Mouse (Mus musculus): ENCODE measurements around the gene Fth1. TPM values are rescaled to one million over a fixed set of nuclear protein-coding genes. Genes with fewer than 3 reads are reported as not detected.

Fth1 gene
- polyA plus RNA-seq, 1 experiment from 2014 or later = 2,252 TPM

DNA sequence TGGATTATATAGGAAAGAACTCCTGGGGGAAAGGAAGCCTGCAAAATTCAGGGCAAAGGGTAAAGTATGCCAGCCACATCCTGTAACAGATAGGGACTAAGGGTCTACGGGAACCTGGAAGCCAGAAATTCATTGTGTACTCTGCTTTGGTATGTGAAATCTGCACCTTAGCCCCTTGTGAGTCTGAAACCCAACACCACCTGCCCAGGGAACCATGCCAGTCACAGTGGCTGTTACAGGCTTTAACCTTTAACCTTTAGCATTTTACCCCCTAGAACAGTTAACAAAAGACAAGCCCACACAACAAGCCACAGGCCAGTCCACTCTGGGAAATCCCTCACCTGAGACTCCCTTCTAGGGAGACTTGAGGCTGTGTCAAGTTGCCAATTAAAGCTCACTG, 38.6 kb upstream of the Fth1 start:
- 55% methylated on average over 1 of the region's 1 CpGs for WGBS
- Histone ChIP-seq H3K4me1 (ENCODE audit: control insufficient read depth, insufficient read depth, low read length) (peaks cover 5% of the 10 kb centered on the region), H3K27me3 (ENCODE audit: control insufficient read depth, insufficient read depth, low read length) (no peaks in the 10 kb centered on the region), H3K27ac (ENCODE audit: low read length) (no peak overlapping the region), H3K36me3 (ENCODE audit: control insufficient read depth, insufficient read depth) (no peaks in the 10 kb centered on the region), H3K9ac (ENCODE audit: low read length) (no peak overlapping the region), H3K4me2 (ENCODE audit: low read depth, low read length) (no peak overlapping the region), H3K4me3 (ENCODE audit: low read length) (no peak overlapping the region), H3K9me3 (replicated peaks; ENCODE audit: control insufficient read depth, low read length) (no peaks in the 10 kb centered on the region)
- ATAC-seq (replicated peaks; ENCODE audit: extremely low read depth, insufficient read depth, low FRiP score) = no peak

DNA sequence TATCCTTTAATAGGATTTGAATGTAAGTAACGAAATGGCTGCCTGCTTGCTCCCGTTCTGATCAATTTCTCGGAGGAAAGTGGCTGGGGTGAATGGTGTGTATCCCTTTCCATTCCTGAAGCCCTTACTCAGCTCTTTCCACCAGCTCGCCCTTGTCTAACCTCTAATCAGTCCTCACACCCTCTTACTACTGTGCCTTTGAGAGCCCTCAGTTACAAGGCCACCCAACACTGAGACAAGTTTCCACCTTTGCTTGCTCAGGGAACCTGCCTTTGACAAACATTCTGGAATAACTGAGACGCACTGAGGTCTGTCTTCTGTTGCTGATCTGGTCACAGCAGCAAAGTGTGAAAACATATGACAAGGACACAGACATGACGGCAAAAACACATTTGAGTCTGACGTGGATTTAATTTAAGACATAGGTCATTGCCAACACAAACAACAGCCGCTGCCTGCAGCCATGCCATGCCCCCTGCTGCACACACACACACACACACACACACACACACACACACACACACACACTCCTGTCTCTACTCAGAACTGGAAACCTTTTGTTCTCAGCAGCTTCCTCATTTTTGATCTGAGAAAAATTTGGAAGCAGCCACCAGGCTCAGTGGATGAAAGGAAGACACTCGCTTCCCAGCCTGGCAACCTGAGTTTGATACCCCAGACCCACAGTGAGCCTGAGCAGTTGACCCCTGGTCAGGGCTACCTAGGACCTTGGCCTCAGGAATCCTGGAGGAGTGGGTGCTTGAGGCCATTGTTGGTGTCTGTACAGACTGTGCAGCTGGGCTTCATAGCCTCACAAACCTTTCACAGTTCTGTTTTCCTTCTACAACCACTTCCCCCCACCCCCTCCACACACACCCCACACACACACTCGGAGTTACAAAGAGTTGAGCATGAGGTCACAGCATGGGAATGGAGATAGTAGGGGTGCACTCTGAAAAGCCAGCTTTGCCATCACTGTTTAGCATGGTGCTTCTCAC, 37.6 kb upstream of the Fth1 start:
- Histone ChIP-seq H3K9ac (ENCODE audit: low read length) (no peak overlapping the region; the same call in 1 of the 2 replicates), H3K4me2 (ENCODE audit: low read depth, low read length) (no peak overlapping the region), H3K4me3 (ENCODE audit: low read length) (no peak overlapping the region), H3K9me3 (replicated peaks; ENCODE audit: control insufficient read depth, low read length) (no peaks in the 10 kb centered on the region), H3K27ac (ENCODE audit: low read length) (peak overlapping the region; percentile 60), H3K4me1 (ENCODE audit: control insufficient read depth, insufficient read depth, low read length) (peaks cover 5% of the 10 kb centered on the region), H3K27me3 (ENCODE audit: control insufficient read depth, insufficient read depth, low read length) (no peaks in the 10 kb centered on the region), H3K36me3 (ENCODE audit: control insufficient read depth, insufficient read depth) (no peaks in the 10 kb centered on the region)
- ATAC-seq (replicated peaks; ENCODE audit: extremely low read depth, insufficient read depth, low FRiP score) = no peak
- 32% methylated on average over 10 of the region's 10 CpGs for WGBS

DNA sequence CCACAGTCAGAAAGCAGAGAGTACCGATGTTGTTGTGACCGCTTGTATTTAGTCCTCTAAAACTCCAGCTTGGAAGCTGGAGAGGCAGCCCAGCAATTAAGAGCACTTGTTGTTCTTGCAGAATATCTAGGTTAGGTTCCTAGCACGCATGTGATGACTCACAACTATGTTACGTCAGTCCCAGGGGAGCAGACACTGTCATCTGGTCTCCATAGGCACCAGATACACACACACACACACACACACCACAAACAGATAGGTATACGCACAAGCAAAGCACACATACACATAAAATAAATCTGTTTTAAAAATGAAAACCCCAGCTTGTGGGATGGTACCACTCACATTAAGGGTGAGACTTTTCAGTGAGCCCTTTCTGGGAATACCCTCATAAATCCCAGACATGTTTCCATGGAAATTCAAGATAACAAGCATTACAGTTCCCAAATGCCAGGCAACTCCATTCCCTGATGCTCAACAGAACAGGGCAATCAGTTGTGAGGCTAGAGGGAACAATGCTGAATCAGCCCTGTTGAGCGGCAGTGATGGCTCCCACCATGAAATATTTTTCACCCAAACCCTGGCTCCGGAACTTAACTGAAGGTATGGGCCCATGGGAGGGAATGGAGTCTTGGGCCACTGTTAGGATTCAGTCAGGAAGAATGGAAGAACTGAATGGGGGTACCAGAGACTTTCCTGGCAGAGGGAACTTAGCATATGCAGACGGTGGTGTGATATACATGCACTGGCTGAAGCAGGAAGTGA, 34.4 kb upstream of the Fth1 start:
- H3K9me3 ChIP-seq (replicated peaks; ENCODE audit: control insufficient read depth, low read length) = peaks cover 5% of the 10 kb centered on the region
- H3K4me1 ChIP-seq (ENCODE audit: control insufficient read depth, insufficient read depth, low read length) = peaks cover 5% of the 10 kb centered on the region
- no peak overlapping the region for H3K27ac ChIP-seq (ENCODE audit: low read length)
- no peak overlapping the region for H3K9ac ChIP-seq (ENCODE audit: low read length)
- H3K4me3 ChIP-seq (ENCODE audit: low read length) = no peak overlapping the region
- H3K27me3 ChIP-seq (ENCODE audit: control insufficient read depth, insufficient read depth, low read length) = no peaks in the 10 kb centered on the region
- no peak overlapping the region for H3K4me2 ChIP-seq (ENCODE audit: low read depth, low read length)
- no peak for ATAC-seq (replicated peaks; ENCODE audit: extremely low read depth, insufficient read depth, low FRiP score)
- no peaks in the 10 kb centered on the region for H3K36me3 ChIP-seq (ENCODE audit: control insufficient read depth, insufficient read depth)
- WGBS = 69% methylated on average over 8 of the region's 8 CpGs

DNA sequence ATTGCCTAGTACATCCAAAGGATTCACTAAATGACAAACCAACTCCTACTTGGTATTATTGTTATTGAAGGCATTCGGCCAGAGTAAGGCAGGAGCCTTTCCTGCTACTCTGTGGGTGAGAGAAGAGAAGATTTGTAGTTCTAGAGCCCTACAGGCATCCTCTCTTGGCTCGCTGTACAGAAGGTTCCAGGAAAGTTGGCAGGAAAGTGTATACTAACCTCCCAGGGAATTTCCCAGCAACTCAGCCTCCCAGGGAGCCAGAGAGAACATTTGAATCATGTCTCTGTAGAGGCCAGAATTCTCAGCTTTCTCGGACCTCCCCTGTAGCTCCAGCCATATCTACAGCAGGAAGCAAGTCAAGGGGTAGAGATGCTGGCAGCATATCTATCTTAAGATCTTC, 33.4 kb upstream of the Fth1 start:
- Histone ChIP-seq H3K36me3 (ENCODE audit: control insufficient read depth, insufficient read depth) (no peaks in the 10 kb centered on the region), H3K4me3 (ENCODE audit: low read length) (no peak overlapping the region), H3K4me2 (ENCODE audit: low read depth, low read length) (no peak overlapping the region), H3K27ac (ENCODE audit: low read length) (0 out of 2 replicates have a peak overlapping the region, but pooled peaks have one; percentile 32), H3K9me3 (replicated peaks; ENCODE audit: control insufficient read depth, low read length) (peaks cover 5% of the 10 kb centered on the region), H3K4me1 (ENCODE audit: control insufficient read depth, insufficient read depth, low read length) (peaks cover 5% of the 10 kb centered on the region), H3K9ac (ENCODE audit: low read length) (no peak overlapping the region), H3K27me3 (ENCODE audit: control insufficient read depth, insufficient read depth, low read length) (no peaks in the 10 kb centered on the region)
- 0 out of 2 replicates have a peak, but pooled peaks have one; percentile 14 for ATAC-seq (replicated peaks; ENCODE audit: extremely low read depth, insufficient read depth, low FRiP score)
- WGBS = 52% methylated on average over 3 of the region's 3 CpGs

DNA sequence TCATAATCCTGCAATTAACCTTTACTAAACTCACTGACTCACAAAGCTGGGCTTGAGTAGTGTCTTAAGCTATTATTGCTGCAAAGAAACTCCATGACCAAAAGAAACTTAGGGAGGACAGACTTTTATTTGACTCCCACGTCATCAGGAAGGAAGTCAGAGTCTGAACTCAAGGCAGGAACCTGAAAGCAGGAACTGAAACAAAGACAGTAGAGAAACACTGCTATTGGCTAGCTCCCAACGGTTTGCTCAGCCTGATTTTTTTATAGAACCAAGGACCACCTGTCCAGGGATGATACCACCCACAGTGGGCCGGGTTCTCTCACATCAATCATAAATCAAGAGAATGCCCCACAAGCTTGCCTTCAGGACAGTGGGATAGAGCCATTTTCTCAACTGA, 28.0 kb upstream of the Fth1 start:
- H3K9ac ChIP-seq (ENCODE audit: low read length) = no peak overlapping the region
- ATAC-seq (replicated peaks; ENCODE audit: extremely low read depth, insufficient read depth, low FRiP score) = no peak
- H3K4me2 ChIP-seq (ENCODE audit: low read depth, low read length) = no peak overlapping the region
- whole genome bisulfite sequencing = 56% methylated on average over 3 of the region's 3 CpGs
- no peak overlapping the region for H3K4me3 ChIP-seq (ENCODE audit: low read length)
- H3K4me1 ChIP-seq (ENCODE audit: control insufficient read depth, insufficient read depth, low read length) = peaks cover 15% of the 10 kb centered on the region
- H3K36me3 ChIP-seq (ENCODE audit: control insufficient read depth, insufficient read depth) = no peaks in the 10 kb centered on the region
- no peaks in the 10 kb centered on the region for H3K27me3 ChIP-seq (ENCODE audit: control insufficient read depth, insufficient read depth, low read length)
- H3K9me3 ChIP-seq (replicated peaks; ENCODE audit: control insufficient read depth, low read length) = peaks cover 8% of the 10 kb centered on the region
- no peak overlapping the region for H3K27ac ChIP-seq (ENCODE audit: low read length)

DNA sequence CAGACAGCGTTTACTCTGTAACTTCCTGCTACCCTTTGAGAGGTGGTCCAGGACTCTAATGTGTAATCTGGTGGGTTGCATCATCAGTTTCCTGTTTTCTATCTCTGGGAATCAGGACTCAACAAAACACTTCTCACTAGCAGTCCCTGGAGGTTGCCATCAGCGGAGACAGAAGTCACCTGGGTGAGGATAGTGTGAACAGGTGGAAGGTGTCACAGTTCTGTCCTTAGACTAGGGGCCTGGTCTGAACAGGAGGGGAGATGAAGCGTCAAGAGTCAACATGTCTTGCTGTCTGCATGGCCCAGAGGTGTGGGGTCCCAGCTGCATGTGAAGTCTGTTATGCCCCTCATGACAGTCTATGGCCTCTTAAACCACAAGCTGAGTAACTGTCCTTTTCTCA, 27.5 kb upstream of the Fth1 start:
- 81% methylated on average over 3 of the region's 3 CpGs for WGBS
- Histone ChIP-seq H3K9me3 (replicated peaks; ENCODE audit: control insufficient read depth, low read length) (peaks cover 8% of the 10 kb centered on the region), H3K27me3 (ENCODE audit: control insufficient read depth, insufficient read depth, low read length) (no peaks in the 10 kb centered on the region), H3K36me3 (ENCODE audit: control insufficient read depth, insufficient read depth) (no peaks in the 10 kb centered on the region), H3K4me2 (ENCODE audit: low read depth, low read length) (no peak overlapping the region), H3K4me1 (ENCODE audit: control insufficient read depth, insufficient read depth, low read length) (peaks cover 15% of the 10 kb centered on the region), H3K27ac (ENCODE audit: low read length) (no peak overlapping the region), H3K4me3 (ENCODE audit: low read length) (no peak overlapping the region), H3K9ac (ENCODE audit: low read length) (no peak overlapping the region)
- ATAC-seq (replicated peaks; ENCODE audit: extremely low read depth, insufficient read depth, low FRiP score) = no peak

DNA sequence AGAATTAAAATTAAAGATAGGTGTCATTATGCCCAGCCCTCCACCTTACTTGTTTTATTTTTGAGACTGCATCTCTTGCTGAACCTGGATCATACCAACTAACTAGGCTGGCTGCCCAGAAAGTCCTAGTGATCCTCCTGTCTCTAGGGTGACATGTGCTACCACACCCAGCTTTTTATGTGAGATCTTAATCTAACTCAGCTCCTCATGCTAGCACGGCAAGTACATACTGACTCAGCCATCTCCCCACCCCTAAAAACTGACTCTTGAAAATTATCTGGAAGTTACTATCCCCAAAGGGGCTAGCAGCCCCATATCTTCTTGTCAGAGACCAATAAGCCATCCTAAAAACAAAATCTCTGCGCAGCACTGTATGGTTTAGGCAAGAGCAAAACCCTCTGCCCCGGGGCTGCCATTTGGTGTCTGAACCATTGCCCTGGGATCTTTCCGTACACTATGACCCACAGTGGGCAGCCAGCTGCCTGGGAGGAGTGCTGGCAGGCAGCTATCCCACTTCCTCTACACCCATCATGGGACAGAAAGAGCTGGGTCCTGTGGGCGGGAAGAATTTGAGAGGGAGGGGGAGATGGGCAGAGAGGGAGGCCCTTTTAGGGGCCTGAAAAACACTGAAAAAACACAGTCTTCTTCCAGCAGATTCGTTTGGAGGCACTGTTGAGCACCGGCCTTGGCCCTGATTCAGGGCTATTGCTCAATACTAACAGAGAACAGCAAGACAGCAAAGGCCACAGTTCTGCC, 26.2 kb upstream of the Fth1 start:
- H3K4me3 ChIP-seq (ENCODE audit: low read length) = no peak overlapping the region
- WGBS = 24% methylated on average over 7 of the region's 7 CpGs
- no peaks in the 10 kb centered on the region for H3K27me3 ChIP-seq (ENCODE audit: control insufficient read depth, insufficient read depth, low read length)
- peak overlapping the region; percentile 3; the same call in 1 of the 2 replicates for H3K4me2 ChIP-seq (ENCODE audit: low read depth, low read length)
- H3K4me1 ChIP-seq (ENCODE audit: control insufficient read depth, insufficient read depth, low read length) = peaks cover 15% of the 10 kb centered on the region
- H3K36me3 ChIP-seq (ENCODE audit: control insufficient read depth, insufficient read depth) = no peaks in the 10 kb centered on the region
- peak overlapping the region; percentile 10 for H3K9ac ChIP-seq (ENCODE audit: low read length)
- H3K27ac ChIP-seq (ENCODE audit: low read length) = peak overlapping the region; percentile 79
- peaks cover 8% of the 10 kb centered on the region for H3K9me3 ChIP-seq (replicated peaks; ENCODE audit: control insufficient read depth, low read length)
- peak; percentile 87 for ATAC-seq (replicated peaks; ENCODE audit: extremely low read depth, insufficient read depth, low FRiP score)

DNA sequence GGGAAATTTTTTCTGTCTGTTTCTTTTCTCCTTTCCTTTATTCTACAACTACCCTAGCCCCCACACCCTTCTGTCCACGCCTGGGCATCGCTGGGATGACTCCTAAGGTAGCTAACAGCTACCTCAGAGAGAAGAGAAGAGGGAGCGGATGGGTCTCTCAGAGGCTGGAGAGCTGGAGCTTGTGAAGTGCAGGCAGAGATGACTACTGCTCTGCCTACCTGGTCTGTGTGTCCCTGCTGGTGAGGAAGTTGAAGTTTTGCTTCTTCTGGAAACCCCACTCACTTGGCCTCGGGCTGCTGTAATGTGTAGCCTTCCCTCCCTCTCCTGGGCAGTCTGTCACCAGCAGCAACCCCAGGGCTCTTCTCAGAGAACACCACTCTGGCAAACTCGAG, 25.6 kb upstream of the Fth1 start:
- Histone ChIP-seq H3K9me3 (replicated peaks; ENCODE audit: control insufficient read depth, low read length) (peaks cover 6% of the 10 kb centered on the region), H3K4me3 (ENCODE audit: low read length) (no peak overlapping the region), H3K27me3 (ENCODE audit: control insufficient read depth, insufficient read depth, low read length) (no peaks in the 10 kb centered on the region), H3K4me2 (ENCODE audit: low read depth, low read length) (peak overlapping the region; percentile 5; the same call in 1 of the 2 replicates), H3K9ac (ENCODE audit: low read length) (peak overlapping the region; percentile 27; the same call in 1 of the 2 replicates), H3K36me3 (ENCODE audit: control insufficient read depth, insufficient read depth) (no peaks in the 10 kb centered on the region), H3K27ac (ENCODE audit: low read length) (peak overlapping the region; percentile 79), H3K4me1 (ENCODE audit: control insufficient read depth, insufficient read depth, low read length) (peaks cover 15% of the 10 kb centered on the region)
- ATAC-seq (replicated peaks; ENCODE audit: extremely low read depth, insufficient read depth, low FRiP score) = peak; percentile 33; the same call in 1 of the 2 replicates
- 39% methylated on average over 5 of the region's 5 CpGs for WGBS

Measured in heart, embryonic 16.5 days (tissue).